Mouse (Mus musculus): ENCODE results near the gene Rlf.
"Not testable (repeated sequence)": the region's sequence is repeated elsewhere in the genome, so short reads cannot be mapped to it uniquely, and the experiment has no call there.

Gene Rlf

GRCm38 (mm10) chr4:121214793-121215304, at the start of gene Rlf:
Gene Rlf, minus strand, starts transcription at chr4:121215084.
- DNase-seq (ENCODE audit: low spot score) = peak; percentile 98

DNA sequence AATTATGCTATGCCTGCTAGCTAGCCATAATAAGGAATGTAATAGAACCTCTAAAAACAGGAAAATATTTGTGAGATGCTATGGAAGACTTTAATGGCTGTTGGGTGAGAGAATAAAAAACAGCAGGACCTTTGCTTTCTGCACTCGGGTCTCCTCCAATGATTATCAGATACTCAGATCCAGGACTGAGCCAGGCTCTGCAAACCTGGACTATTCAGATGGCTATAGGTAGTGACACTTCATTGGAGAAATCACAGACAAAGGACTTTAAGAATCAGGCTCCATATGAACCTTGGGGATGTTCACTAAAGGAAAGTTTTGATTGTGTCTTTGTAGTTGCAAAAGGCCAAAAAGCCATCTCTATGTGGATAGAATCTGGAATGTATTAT, 26.7 kb upstream of the Rlf start:
- DNase-seq (ENCODE audit: low spot score) = no peak

DNA sequence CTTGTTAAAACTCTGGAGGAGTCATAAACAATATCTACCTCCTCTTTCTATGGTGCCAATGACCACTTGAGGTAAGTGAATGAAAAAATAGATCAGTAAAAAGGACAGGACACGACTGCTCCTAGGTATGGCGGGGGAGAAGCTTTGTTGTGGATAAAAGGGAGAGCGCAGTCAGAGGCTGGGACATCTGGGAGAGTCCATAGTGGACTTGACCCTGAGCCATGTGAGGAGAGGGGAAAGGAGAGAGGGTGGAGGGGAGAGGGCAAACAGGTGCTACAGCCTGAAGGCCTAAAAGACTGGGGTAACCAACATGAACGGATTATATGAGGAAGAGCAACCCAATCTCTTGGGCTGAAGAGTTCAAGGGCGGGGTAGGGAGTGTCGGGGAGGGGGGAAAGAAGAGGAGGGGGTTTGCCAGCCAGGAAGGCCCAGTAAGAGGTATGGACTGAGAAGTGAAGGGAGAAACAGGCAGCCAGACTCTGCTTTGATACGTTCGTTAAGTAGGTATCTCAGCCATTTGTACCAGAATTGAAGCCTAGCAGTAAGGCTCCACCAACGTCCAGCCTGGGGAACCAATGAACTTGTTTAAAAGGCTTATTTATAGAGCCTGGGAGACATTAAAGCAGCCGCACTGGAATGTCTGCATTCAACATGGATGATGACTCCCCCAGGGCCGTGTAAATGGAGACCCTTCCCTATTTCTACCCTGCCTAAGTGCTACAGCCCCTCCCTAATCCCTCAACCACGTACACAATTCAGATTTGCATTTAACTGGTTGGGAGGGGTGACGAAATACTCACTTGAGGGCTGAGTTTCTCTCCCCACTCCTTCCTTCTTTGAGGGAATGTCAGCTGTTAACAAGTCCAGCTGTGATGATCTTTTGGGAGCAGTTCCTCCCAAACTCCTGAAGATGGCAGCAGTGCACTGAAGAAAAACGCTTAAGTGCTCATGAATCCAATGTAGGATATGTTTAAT, 26.0 kb upstream of the Rlf start:
- no peak for DNase-seq (ENCODE audit: low spot score)

DNA sequence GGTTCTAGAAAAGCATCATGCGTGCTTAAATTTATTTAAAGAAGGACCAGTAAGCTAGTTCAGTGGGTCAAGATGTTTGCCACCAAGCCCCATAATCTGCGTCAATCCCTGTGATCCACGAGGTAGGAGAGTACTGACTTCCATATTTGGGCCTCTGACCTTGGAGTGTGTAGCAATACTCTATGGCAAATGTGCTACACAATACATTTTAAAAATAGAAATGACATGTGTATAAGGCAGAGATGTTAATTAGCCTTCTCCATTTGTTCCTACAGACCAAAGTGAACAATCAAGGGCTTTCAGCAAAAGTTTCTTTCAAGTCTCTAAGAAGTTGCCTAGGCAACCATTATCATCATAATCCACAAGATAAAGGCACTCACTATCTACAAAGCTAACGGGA, 25.0 kb upstream of the Rlf start:
- DNase-seq (ENCODE audit: low spot score) = no peak

DNA sequence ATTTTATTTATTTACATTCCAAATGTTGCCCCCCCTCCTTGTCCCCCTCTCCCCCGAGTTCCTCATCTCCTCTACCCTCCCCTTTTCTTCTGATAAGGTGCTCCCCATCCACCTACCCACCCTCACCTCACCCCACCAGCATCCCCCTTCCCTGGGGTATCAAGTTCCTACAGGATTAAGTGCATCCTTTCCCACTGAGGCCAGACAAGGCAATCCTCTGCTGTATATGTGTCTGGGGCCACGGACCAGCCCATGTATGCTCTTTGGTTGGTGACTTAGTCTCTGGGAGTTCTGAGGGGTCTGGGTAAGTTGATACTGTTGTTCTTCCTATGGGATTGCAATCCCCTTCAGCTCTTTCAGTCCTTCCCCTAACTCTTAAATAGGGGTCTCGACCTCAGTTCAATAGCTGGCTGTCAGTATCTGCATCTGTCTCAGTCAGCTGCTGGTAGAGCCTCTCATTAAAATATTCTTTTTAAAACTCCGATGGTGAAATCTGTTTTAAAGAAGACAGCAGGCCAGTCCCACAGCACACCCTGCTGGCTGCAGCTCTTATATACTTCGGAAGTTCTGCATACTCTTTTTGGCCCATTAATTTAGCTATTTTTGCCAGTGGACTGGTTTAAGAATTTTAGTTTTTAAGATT, 17.0 kb upstream of the Rlf start:
- no peak for DNase-seq (ENCODE audit: low spot score)

DNA sequence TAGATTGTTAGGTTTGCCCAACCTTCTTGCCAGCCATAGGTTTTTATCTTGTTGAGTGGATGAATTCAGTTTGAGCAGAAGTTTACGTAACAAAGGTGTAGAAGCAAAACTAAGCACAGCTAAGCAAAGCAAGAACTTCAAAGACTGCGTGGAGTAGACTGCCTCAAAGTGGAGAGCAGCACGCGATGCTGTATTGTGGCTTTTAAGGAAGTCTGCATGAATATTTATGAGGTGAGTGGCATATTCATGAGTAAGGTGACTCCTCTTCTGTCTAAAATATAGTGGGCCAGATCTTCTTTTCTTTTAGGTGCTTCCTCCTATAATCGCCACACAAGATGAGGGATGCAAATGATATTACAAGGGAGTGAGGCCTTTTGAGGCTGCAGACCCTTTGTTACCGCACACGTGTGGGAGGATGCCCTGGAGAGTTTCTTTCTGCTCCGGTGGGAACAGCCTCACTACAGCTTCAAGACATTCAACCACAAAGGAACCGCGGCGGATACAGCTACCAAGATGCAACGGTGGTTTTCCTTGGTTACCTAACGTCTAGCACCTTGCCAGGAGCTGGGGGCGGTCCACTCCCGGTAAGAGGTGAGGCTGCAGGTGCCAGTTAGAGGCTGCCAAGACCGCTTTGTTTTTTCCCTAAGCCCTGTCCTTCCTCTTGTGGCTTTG, 16.2 kb upstream of the Rlf start:
- DNase-seq (ENCODE audit: low spot score) = no peak

GRCm38 (mm10) chr4:121227072-121227471, 12.2 kb upstream of the Rlf start:
- DNase-seq (ENCODE audit: low spot score) = no peak

- DNase-seq (ENCODE audit: low spot score) = no peak
Measured at GRCm38 (mm10) chr4:121225177-121225576, 10.3 kb upstream of the Rlf start.

DNA sequence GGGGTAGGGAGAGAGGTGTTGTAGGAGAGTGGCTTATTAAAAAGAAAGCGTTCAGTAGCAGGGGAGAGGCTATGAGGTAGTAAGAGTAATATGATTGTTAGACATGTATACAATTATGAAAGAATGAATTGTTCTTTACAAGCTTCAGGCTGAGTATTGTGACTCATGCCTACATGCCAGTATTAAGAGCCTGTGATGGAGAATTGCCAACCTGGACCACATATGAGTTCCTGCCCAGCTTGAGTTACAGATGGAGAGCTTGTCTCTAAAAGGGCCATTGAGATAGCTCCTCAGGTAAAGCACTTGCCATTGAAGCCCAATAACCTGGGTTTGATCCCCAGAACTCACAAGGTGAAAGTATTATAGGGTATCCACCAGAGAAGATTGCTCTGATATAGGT, 8.3 kb upstream of the Rlf start:
- DNase-seq (ENCODE audit: low spot score) = no peak

DNA sequence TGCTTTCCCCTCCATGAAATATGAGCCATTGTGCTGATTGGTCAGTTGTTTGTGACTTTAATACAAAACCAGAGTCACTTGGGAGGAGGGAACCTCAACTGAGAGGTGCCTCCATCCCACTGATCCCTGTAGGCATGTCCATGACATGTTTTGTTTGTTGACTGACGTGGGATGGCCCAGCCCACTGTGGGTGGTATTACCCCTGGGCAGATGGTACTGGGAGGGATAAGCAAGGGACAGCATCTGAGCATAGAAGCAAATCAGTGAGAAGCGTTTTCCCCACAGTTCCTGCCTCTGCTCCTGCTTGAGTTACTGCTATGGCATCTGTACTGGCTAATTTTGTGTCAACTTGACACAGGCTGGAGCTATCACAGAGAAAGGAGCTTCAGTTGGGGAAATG, 1.3 kb upstream of the Rlf start:
- no peak for DNase-seq (ENCODE audit: low spot score)

DNA sequence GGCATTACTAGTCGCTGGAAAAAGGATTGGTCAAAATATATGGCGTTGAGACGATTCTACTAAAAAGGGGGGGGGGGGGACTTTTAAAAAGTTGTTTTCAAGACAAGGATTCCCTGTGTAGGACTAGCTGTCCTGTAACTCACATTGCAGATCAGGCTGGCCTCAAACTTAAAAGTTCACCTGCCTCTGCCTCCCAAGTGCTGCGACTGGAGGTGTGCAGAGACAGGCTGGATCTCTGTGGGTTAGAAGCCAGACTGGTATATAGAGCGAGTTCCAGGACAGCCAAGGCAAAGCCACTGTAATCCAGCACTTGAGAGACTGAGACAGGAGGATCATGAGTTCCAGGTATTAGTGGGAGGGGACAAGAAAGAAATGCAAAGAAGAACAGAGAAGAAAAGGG, 605 bp upstream of the Rlf start:
- DNase-seq (ENCODE audit: low spot score) = no peak

GRCm38 (mm10) chr4:121213936-121214792, 720 bp downstream of the Rlf start:
- no peak for DNase-seq (ENCODE audit: low spot score)

GRCm38 (mm10) chr4:121208911-121209310, 6.0 kb downstream of the Rlf start:
- DNase-seq (ENCODE audit: low spot score) = no peak

DNA sequence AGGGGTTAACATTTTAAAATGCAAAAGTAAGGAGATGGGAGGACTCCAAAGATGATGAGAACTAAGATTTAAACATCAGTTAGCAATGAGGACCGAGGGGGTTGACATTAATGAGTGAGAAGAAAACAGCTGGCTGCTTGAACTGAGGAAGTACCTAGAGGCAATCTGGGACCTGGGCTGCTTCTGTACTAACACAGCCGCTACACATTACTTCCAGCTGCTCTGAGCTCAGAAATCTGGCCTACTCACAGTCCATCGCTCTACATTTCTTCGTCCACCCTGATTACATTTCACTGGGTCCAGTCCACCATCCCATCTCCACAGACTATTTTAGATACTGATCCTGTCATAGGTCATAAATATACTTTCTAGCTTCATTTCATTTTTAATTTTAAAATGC, 17.0 kb downstream of the Rlf start:
- no peak for DNase-seq (ENCODE audit: low spot score)

DNA sequence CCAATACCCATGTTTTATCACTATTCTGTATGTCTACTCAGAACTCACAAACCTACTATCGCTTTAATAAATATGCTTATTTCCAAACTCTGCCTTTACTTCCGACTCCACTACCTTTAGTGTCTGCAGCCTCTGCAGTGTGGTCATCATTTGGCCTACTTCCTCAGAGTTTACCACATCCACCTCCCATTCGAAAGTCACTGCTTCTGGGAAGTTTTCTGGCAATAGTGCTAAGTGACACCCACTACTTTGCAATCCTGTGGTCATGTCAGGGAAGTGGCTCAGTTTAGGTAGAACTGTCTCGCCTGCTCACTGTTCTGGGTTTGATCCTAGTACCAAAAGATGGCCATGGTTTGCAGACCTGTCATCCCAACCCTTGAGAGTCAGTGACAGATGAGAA, 17.9 kb downstream of the Rlf start:
- no peak for DNase-seq (ENCODE audit: low spot score)

GRCm38 (mm10) chr4:121196205-121196604, 18.7 kb downstream of the Rlf start:
- no peak for DNase-seq (ENCODE audit: low spot score)

DNA sequence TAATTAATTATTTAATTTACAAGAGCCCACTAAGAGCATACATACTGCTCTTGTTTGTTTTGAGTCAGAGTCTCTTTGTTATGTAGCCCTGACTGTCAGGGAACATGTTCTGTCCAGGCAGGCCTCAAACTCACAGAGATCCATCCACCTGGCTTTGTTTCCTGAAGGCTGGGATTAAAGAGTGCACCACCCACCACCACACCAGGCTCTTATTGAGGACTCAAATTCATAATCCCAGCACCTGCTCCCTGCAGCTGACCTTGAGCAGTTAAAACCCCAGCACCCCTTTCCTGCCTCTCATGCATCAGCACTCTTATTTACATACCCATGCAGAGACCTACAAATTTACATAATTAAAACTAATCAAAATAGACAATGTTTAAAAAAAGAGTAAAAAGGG, 20.1 kb downstream of the Rlf start:
- no peak for DNase-seq (ENCODE audit: low spot score)

- DNase-seq (ENCODE audit: low spot score) = no peak
Measured at GRCm38 (mm10) chr4:121192306-121192705, 22.6 kb downstream of the Rlf start.

DNA sequence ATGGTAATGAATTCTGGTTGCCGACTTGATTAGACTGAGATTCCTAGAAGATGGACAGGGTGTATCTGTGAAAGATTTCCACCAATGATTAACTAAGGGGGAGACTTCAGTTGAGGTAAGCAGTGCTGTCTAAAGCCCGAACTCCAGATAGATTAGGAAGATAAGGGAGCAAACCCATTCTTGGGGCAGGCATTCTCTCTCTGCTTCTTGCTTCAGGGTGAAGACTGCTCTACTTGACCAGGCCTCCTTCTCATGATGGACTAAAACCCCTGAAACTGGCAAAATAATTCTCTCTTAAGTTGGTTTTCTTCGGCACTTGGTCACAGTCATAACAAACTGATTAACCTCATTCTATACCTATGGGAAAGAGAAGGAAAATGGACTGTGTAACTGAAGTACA, 25.5 kb downstream of the Rlf start:
- DNase-seq (ENCODE audit: low spot score) = no peak

GRCm38 (mm10) chr4:121179669-121180068, 35.2 kb downstream of the Rlf start:
- no peak for DNase-seq (ENCODE audit: low spot score)

DNA sequence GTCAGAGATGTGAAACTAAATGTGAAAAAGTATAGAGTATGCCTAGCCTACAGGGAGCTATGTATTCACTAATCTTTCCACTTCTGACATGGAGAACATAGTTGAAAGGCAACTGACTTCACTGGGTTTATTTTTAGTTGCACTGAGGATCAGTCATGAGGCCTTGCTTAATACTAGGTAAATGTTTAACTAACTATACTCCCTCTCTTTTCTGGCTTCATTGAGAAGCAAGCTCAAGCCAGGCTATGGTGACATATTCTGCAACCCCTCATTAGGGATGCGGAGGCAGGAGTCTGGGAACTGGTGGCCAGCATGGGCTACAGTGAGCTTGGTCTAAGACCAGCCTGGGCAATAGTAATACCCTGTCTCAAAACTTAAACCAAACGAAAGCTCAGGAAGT, 47.2 kb downstream of the Rlf start:
- no peak for DNase-seq (ENCODE audit: low spot score)

- not testable (repeated sequence) for DNase-seq (ENCODE audit: low spot score)
Measured at GRCm38 (mm10) chr4:121166697-121167096, 48.2 kb downstream of the Rlf start.
